9 mouse cellular contexts compared by ENCODE assay signal in the genomic region with DNA sequence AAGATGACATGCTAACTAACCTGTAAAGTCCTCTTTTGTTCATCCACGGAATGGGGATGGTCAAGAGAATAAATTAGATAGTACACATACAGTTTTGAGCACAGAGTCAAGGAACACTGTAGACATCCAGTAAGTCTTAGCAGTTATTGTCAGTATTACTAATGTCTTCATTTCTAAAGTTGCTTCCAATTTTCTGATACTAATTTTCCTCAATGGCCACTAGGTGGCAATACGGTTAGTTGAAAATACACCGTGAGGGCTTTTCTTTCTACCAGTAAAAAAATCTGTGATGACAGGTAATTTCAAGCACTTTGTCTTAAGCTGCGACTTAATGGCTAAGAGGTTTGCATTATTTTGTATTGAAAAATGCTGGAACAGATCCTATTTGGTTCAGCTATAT.
DNase-seq lines count a peak whose midpoint lies in the region; ATAC-seq and TF ChIP-seq lines count a peak whose summit lies in the region.
"Had no signal": no experiment of that assay in that cellular context is flagged by ENCODE, and none has a peak within 500 bp of the region (broad histone marks: within the 10 kb centered on the region; RNA-seq: fewer than 3 reads in every experiment).

No protein-coding gene starts in this region.

- no peak for TF ChIP-seq POLR2A in liver, adult 2 months (IDR thresholded peaks at IDR 0.05; ENCODE audit: extremely low read depth, insufficient read depth, low read length)

- TF ChIP-seq CTCF in liver, adult 2 months (IDR thresholded peaks at IDR 0.05; ENCODE audit: low read depth, low read length) = peak; percentile 5; the same call in 1 of the 2 replicates

- H3K9ac ChIP-seq in liver, adult 2 months (ENCODE audit: low read depth, low read length) = no peak overlapping the region
- no peak overlapping the region for H3K9ac ChIP-seq in midbrain, embryonic 16.5 days (ENCODE audit: low read depth, low read length)

- H3K79me2 ChIP-seq in liver, adult 2 months (ENCODE audit: control insufficient read depth, insufficient read depth, low read length) = no peaks in the 10 kb centered on the region

- H3K27ac ChIP-seq in liver, adult 2 months (replicated peaks; ENCODE audit: insufficient read depth, low read depth, low read length) = no peak overlapping the region
- no peak overlapping the region for H3K27ac ChIP-seq in midbrain, embryonic 16.5 days (ENCODE audit: low read length)
- H3K27ac ChIP-seq: macrophage had no signal

- H3K27me3 ChIP-seq in liver, adult 2 months (ENCODE audit: control insufficient read depth, insufficient read depth, low read length) = no peaks in the 10 kb centered on the region
- no peaks in the 10 kb centered on the region for H3K27me3 ChIP-seq in midbrain, embryonic 16.5 days (ENCODE audit: control insufficient read depth, insufficient read depth, low read depth, low read length)

- H3K4me2 ChIP-seq in midbrain, embryonic 16.5 days (ENCODE audit: low read length) = no peak overlapping the region

- no peak overlapping the region for H3K4me3 ChIP-seq in liver, adult 2 months (ENCODE audit: insufficient read depth, low read depth, low read length)
- no peak overlapping the region for H3K4me3 ChIP-seq in midbrain, embryonic 16.5 days (ENCODE audit: low read depth, low read length)

- 17% methylated on average over 4 of the region's 4 CpGs for WGBS in liver, adult 2 months
- WGBS in midbrain, embryonic 16.5 days = 22% methylated on average over 4 of the region's 4 CpGs

- 0 out of 2 replicates have a peak, but pooled peaks have one; percentile 21 for ATAC-seq in midbrain, embryonic 16.5 days

- peak; percentile 26 for DNase-seq in liver, adult 2 months (ENCODE audit: extremely low read depth, low read depth, low spot score)
- DNase-seq in liver (no peak), MEL-GATA-1-ER (ENCODE audit: extremely low read depth, low read depth) (peak; percentile 23)
- peak; percentile 10 for DNase-seq in c-Kit-positive CD71-positive TER-119-positive erythroid progenitor cells, embryonic 14.5 days (ENCODE audit: low spot score)
- DNase-seq in spleen, adult 12 weeks (ENCODE audit: low spot score) = no peak
- no peak for DNase-seq in spleen, adult 18-20 months
- DNase-seq: cerebellum, adult 18-20 months had no signal

- H3K4me1 ChIP-seq in liver, adult 2 months (ENCODE audit: control insufficient read depth, insufficient read depth, low read length) = no peaks in the 10 kb centered on the region
- no peaks in the 10 kb centered on the region for H3K4me1 ChIP-seq in midbrain, embryonic 16.5 days (ENCODE audit: control insufficient read depth, insufficient read depth, low read length)

- H3K9me3 ChIP-seq in midbrain, embryonic 16.5 days (replicated peaks; ENCODE audit: control insufficient read depth, low read length, poor library complexity, severe bottlenecking) = no peaks in the 10 kb centered on the region

- no peaks in the 10 kb centered on the region for H3K36me3 ChIP-seq in liver, adult 2 months (ENCODE audit: control insufficient read depth, insufficient read depth, low read length)
- no peaks in the 10 kb centered on the region for H3K36me3 ChIP-seq in midbrain, embryonic 16.5 days (ENCODE audit: control insufficient read depth, insufficient read depth, low read length)

Comparison
In these comparisons a context has a peak if more than half of its experiments do, and no peak if none do; other contexts are left out.
1. DNase-seq: peak in liver, adult 2 months (single experiment), MEL-GATA-1-ER (single experiment) and c-Kit-positive CD71-positive TER-119-positive erythroid progenitor cells, embryonic 14.5 days (single experiment); none in liver (single experiment), spleen, adult 12 weeks (single experiment) and spleen, adult 18-20 months (0 of 2).